Mouse (Mus musculus): Measurements from ENCODE around the gene Arhgef11.

- TF ChIP-seq CTCF (IDR thresholded peaks at IDR 0.05 in 2 of 3, conservative IDR thresholded peaks at IDR 0.05 in 1 of 3; ENCODE audit: control insufficient read depth in 1 of 3, insufficient read depth in 1 of 3, low read depth in 2 of 3, low read length in 3 of 3, poor library complexity in 1 of 3, severe bottlenecking in 1 of 3) (no peak), POLR2A (IDR thresholded peaks at IDR 0.05; ENCODE audit: control insufficient read depth in 1 of 2, insufficient read depth in 1 of 2, low read depth in 1 of 2, low read length in 2 of 2, poor library complexity in 1 of 2) (no peak), MAX (IDR thresholded peaks at IDR 0.05; ENCODE audit: low read length) (no peak), GABPA (IDR thresholded peaks at IDR 0.05; ENCODE audit: low read depth, low read length) (no peak), CHD1 (IDR thresholded peaks at IDR 0.05; ENCODE audit: low read depth, low read length) (no peak), USF2 (IDR thresholded peaks at IDR 0.05; ENCODE audit: borderline replicate concordance in 1 of 2, insufficient read depth in 1 of 2, low read depth in 1 of 2, low read length in 2 of 2) (no peak), TAL1 (IDR thresholded peaks at IDR 0.05; ENCODE audit: low read length) (no peak), ZNF384 (IDR thresholded peaks at IDR 0.05; ENCODE audit: low read depth, low read length) (no peak), ZC3H11A (IDR thresholded peaks at IDR 0.05; ENCODE audit: low read depth, low read length) (no peak), GATA1 (IDR thresholded peaks at IDR 0.05; ENCODE audit: low read depth, low read length) (no peak), ETS1 (IDR thresholded peaks at IDR 0.05; ENCODE audit: low read depth, low read length) (no peak), MYB (IDR thresholded peaks at IDR 0.05; ENCODE audit: low read depth, low read length) (no peak)
Observed at GRCm38 (mm10) chr3:87767764-87768163, 150.4 kb downstream of the Arhgef11 start.
